Mouse (Mus musculus): Measurements from ENCODE around the gene Txlnb. TPM values are rescaled to one million over a fixed set of nuclear protein-coding genes. Genes with fewer than 3 reads are reported as not detected.

Gene Txlnb
- polyA plus RNA-seq, 1 experiment from 2014 or later: 3.5 TPM

DNA sequence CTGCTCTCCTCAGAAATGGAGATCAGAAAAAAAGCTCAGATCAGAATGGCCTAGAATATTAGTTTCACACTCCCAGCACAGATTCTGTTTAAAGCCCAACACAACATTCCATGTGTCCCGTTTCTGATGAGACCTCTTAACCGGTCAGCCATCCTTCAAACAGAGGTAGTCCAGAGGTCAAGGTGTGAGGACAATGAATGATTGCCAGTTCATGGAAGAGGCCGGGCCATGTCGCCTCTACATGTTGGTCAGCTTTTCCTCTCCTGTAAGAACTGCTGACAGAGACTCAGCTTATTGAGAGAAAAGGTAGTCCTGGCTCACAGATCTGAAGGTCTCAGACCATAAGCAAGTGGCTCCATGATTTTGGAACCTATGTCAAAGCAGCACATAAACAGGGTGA lies 33.2 kb downstream of the Txlnb start:
- ATAC-seq (ENCODE audit: insufficient number of reproducible peaks, low FRiP score, low TSS enrichment, low read depth): no peak

GRCm38 (mm10) chr10:17831041-17831440 lies 35.0 kb downstream of the Txlnb start:
- H3K4me1 ChIP-seq: 0 out of 2 replicates have a peak, but pooled peaks cover 6% of the 10 kb centered on the region

More for the DNA sequence above, 33.2 kb downstream of the Txlnb start:
- H3K4me2 ChIP-seq: no peak overlapping the region
- 0 out of 2 replicates have a peak, but pooled peaks cover 6% of the 10 kb centered on the region for H3K4me1 ChIP-seq
- no peaks in the 10 kb centered on the region for H3K36me3 ChIP-seq
- H3K27ac ChIP-seq: no peak overlapping the region
- no peak overlapping the region for H3K4me3 ChIP-seq
- H3K27me3 ChIP-seq: no peaks in the 10 kb centered on the region
- 87% methylated on average over 4 of the region's 4 CpGs for WGBS
- H3K9ac ChIP-seq: no peak overlapping the region
- no peaks in the 10 kb centered on the region for H3K9me3 ChIP-seq

GRCm38 (mm10) chr10:17835031-17835430 lies 39.0 kb downstream of the Txlnb start:
- no peak overlapping the region for H3K27ac ChIP-seq
- 84% methylated on average over 6 of the region's 6 CpGs for WGBS
- ATAC-seq (ENCODE audit: insufficient number of reproducible peaks, low FRiP score, low TSS enrichment, low read depth): no peak
- H3K4me2 ChIP-seq: no peak overlapping the region
- H3K36me3 ChIP-seq: no peaks in the 10 kb centered on the region
- no peaks in the 10 kb centered on the region for H3K4me1 ChIP-seq
- no peaks in the 10 kb centered on the region for H3K27me3 ChIP-seq
- no peak overlapping the region for H3K4me3 ChIP-seq
- H3K9ac ChIP-seq: no peak overlapping the region
- no peaks in the 10 kb centered on the region for H3K9me3 ChIP-seq

More at GRCm38 (mm10) chr10:17831041-17831440, 35.0 kb downstream of the Txlnb start:
- 61% methylated on average over 3 of the region's 3 CpGs for WGBS
- no peak for ATAC-seq (ENCODE audit: insufficient number of reproducible peaks, low FRiP score, low TSS enrichment, low read depth)
- no peaks in the 10 kb centered on the region for H3K27me3 ChIP-seq
- H3K4me3 ChIP-seq: no peak overlapping the region
- no peak overlapping the region for H3K27ac ChIP-seq
- H3K4me2 ChIP-seq: no peak overlapping the region
- no peak overlapping the region for H3K9ac ChIP-seq
- no peaks in the 10 kb centered on the region for H3K9me3 ChIP-seq
- no peaks in the 10 kb centered on the region for H3K36me3 ChIP-seq

DNA sequence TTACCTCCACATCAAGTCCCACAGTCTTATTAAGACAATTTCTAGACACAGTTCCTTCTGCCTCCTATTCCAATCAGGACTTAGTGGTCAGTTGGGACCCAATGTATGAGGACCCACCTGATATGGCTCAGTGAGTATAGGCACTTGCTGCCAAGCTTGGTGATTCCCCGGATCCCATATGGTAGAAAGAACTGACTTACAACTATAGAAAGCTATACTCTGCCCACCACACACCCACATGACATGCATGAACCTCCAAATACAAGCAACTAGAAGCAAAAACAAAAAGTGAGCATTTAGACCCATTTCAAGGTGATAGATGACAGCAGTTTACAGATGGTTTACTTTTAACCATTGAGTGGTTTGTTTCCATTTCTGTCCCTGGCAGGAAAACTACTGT lies 40.2 kb downstream of the Txlnb start:
- WGBS: 93% methylated on average over 1 of the region's 1 CpGs
- Histone ChIP-seq H3K9ac (no peak overlapping the region), H3K27me3 (no peaks in the 10 kb centered on the region), H3K36me3 (no peaks in the 10 kb centered on the region), H3K4me3 (no peak overlapping the region), H3K4me1 (no peaks in the 10 kb centered on the region), H3K27ac (no peak overlapping the region), H3K9me3 (no peaks in the 10 kb centered on the region), H3K4me2 (no peak overlapping the region)
- no peak for ATAC-seq (ENCODE audit: insufficient number of reproducible peaks, low FRiP score, low TSS enrichment, low read depth)

GRCm38 (mm10) chr10:17842030-17842429 lies 46.0 kb downstream of the Txlnb start:
- H3K4me1 ChIP-seq: peaks cover 9% of the 10 kb centered on the region; the same call in 1 of the 2 replicates
- no peaks in the 10 kb centered on the region for H3K36me3 ChIP-seq
- 86% methylated on average over 3 of the region's 3 CpGs for whole genome bisulfite sequencing
- H3K4me2 ChIP-seq: no peak overlapping the region
- no peak overlapping the region for H3K9ac ChIP-seq
- 0 out of 2 replicates have a peak, but pooled peaks cover 2% of the 10 kb centered on the region for H3K9me3 ChIP-seq
- H3K27ac ChIP-seq: no peak overlapping the region
- no peak overlapping the region for H3K4me3 ChIP-seq
- no peak for ATAC-seq (ENCODE audit: insufficient number of reproducible peaks, low FRiP score, low TSS enrichment, low read depth)
- no peaks in the 10 kb centered on the region for H3K27me3 ChIP-seq

DNA sequence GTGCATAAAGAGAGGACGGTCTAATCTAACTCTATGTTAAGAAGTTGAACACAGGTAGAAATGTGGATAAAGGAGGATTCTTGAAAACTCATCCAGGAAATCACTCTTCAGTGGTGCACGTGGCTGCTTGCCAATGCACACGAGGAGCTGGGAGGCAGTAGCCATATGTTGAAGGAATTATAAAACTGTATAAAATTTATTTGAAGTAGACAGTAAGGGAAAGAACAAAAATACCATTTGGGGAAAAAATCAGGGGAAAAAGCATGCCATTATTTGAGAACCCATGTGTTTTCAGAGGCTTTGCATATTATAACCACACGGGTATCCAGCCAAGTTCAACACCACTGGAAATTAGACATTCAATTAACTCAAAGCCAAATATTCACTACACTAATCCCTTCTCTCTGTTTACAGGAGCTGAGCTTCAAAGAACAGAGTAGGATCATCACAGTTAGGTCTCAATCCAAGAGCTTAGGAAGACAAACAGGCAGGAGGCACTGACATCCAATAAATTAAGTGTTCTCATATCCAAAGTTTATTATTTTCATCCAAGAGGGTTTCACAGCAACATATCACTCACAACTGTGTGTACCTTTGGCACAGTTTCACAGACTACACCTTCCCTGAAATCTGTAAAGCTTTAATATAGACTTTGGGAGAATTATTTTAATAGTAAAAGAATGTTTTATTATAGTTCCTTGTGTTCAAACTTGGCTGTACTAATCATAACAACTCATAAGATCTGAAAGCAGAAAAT lies 48.9 kb downstream of the Txlnb start:
- Histone ChIP-seq H3K36me3 (no peaks in the 10 kb centered on the region), H3K4me2 (no peak overlapping the region), H3K4me3 (no peak overlapping the region), H3K4me1 (peaks cover 9% of the 10 kb centered on the region; the same call in 1 of the 2 replicates), H3K9ac (no peak overlapping the region), H3K27ac (peak overlapping the region; percentile 63), H3K9me3 (0 out of 2 replicates have a peak, but pooled peaks cover 5% of the 10 kb centered on the region), H3K27me3 (no peaks in the 10 kb centered on the region)
- WGBS: 26% methylated on average over 4 of the region's 4 CpGs
- peak; percentile 52; the same call in 1 of the 2 replicates for ATAC-seq (ENCODE audit: insufficient number of reproducible peaks, low FRiP score, low TSS enrichment, low read depth)

DNA sequence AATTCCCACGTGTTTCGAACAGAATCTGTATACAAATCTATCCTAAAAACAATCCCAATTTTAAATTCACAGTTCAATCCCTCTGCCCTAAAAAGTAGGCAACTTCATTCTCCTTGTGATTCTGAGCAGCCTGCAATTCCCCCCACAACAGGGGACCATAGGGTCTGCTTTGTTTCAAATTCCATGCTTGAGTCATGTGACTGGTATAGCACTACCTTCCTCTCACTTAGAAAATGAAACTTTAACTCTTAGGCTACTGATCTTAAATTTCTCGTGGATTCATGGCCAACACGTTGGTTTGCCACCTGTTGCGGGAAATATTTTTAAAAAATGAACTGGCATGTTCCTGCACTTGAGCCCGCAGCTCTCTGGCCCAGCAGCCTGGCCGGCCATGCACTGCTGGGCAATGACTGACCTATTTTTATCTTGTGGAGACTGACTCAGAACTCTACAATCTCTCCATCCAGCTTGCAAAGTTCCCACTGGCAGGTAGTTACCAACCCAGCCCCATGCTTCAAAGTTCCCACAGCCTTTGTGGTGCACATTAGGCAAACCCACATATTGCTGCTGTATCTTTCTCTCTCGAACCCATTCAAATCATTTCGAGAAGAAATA lies 61.7 kb downstream of the Txlnb start:
- no peak for ATAC-seq (ENCODE audit: insufficient number of reproducible peaks, low FRiP score, low TSS enrichment, low read depth)
- Histone ChIP-seq H3K27me3 (no peaks in the 10 kb centered on the region), H3K27ac (no peak overlapping the region), H3K4me1 (no peaks in the 10 kb centered on the region), H3K9me3 (no peaks in the 10 kb centered on the region), H3K4me2 (no peak overlapping the region), H3K4me3 (no peak overlapping the region), H3K36me3 (no peaks in the 10 kb centered on the region), H3K9ac (no peak overlapping the region)
- WGBS: 81% methylated on average over 9 of the region's 9 CpGs

- 70% methylated on average over 6 of the region's 6 CpGs for WGBS
- Histone ChIP-seq H3K9me3 (no peaks in the 10 kb centered on the region), H3K4me3 (no peak overlapping the region), H3K27ac (no peak overlapping the region), H3K4me1 (no peaks in the 10 kb centered on the region), H3K36me3 (no peaks in the 10 kb centered on the region), H3K4me2 (no peak overlapping the region), H3K9ac (no peak overlapping the region), H3K27me3 (no peaks in the 10 kb centered on the region)
- ATAC-seq (ENCODE audit: insufficient number of reproducible peaks, low FRiP score, low TSS enrichment, low read depth): no peak
These were observed 64.9 kb downstream of the Txlnb start for GRCm38 (mm10) chr10:17860701-17861480.

GRCm38 (mm10) chr10:17869822-17870662 lies 74.0 kb downstream of the Txlnb start:
- no peak overlapping the region for H3K4me3 ChIP-seq
- no peak overlapping the region for H3K27ac ChIP-seq
- H3K4me2 ChIP-seq: no peak overlapping the region
- H3K9ac ChIP-seq: no peak overlapping the region
- WGBS: 32% methylated on average over 5 of the region's 5 CpGs
- no peaks in the 10 kb centered on the region for H3K27me3 ChIP-seq
- ATAC-seq (ENCODE audit: insufficient number of reproducible peaks, low FRiP score, low TSS enrichment, low read depth): peak; percentile 80
- H3K9me3 ChIP-seq: no peaks in the 10 kb centered on the region
- no peaks in the 10 kb centered on the region for H3K36me3 ChIP-seq
- peaks cover 7% of the 10 kb centered on the region; the same call in 1 of the 2 replicates for H3K4me1 ChIP-seq

GRCm38 (mm10) chr10:17878002-17878919 lies 82.2 kb downstream of the Txlnb start:
- WGBS: 20% methylated on average over 8 of the region's 8 CpGs

More at GRCm38 (mm10) chr10:17878002-17878919, 82.2 kb downstream of the Txlnb start:
- H3K4me1 ChIP-seq: peaks cover 9% of the 10 kb centered on the region; the same call in 1 of the 2 replicates
- no peak overlapping the region for H3K9ac ChIP-seq
- no peak overlapping the region for H3K4me2 ChIP-seq
- H3K9me3 ChIP-seq: no peaks in the 10 kb centered on the region
- no peaks in the 10 kb centered on the region for H3K36me3 ChIP-seq
- H3K27me3 ChIP-seq: no peaks in the 10 kb centered on the region
- no peak overlapping the region for H3K4me3 ChIP-seq
- H3K27ac ChIP-seq: no peak overlapping the region
- no peak for ATAC-seq (ENCODE audit: insufficient number of reproducible peaks, low FRiP score, low TSS enrichment, low read depth)
